Mouse (Mus musculus) CH12.LX (cell line): ENCODE measurements at regions not wholly inside any gene's neighbourhood (a gene's known extent, or its start where the extent isn't known, plus 50 kb on each side); places are given as distances from the start of the nearest gene placed in this dataset.

Experiments used
- DNase-seq: peaks from one replicate; pipeline ENCODE4 v3.0.0-alpha.2; 2013; ENCODE audit errors: extremely low read depth
- H3K27ac ChIP-seq: 2 replicates; pipeline ENCODE4 v1.5.1; 2012; ENCODE audit warnings: low read depth, mild to moderate bottlenecking, control low read depth, moderate library complexity; ENCODE audit not compliant: insufficient read depth
- H3K27me3 ChIP-seq: replicated peaks from 2 replicates; pipeline ENCODE3; 2012; ENCODE audit warnings: inconsistent platforms
- H3K36me3 ChIP-seq, 2 experiments: replicated peaks in 1 of 2; 2 replicates each; pipeline versions ENCODE3 to v1.6.1; 2012; ENCODE audit warnings: inconsistent platforms in 1 of 2, low read length in 1 of 2, mild to moderate bottlenecking in 1 of 2, mixed read lengths in 1 of 2, moderate library complexity in 1 of 2; ENCODE audit not compliant: control insufficient read depth in 1 of 2, insufficient read depth in 1 of 2
- H3K4me1 ChIP-seq, 2 experiments: 2 replicates each; pipeline ENCODE4 v1.6.1; 2012; ENCODE audit warnings: inconsistent platforms in 1 of 2, moderate library complexity in 1 of 2; ENCODE audit not compliant: insufficient read depth in 2 of 2, control insufficient read depth in 1 of 2
- H3K4me2 ChIP-seq: 2 replicates; pipeline ENCODE4 v1.6.1; 2012; ENCODE audit warnings: low read depth, mild to moderate bottlenecking, control low read depth; ENCODE audit not compliant: poor library complexity, insufficient read depth, severe bottlenecking
- H3K4me3 ChIP-seq, 3 experiments: fragments of 150-350 bp in 1 of 3; sonication (generic) in 1 of 3; replicated peaks in 1 of 3; 2 replicates each; pipeline versions ENCODE3 to v1.5.1; 2011 to 2012; ENCODE audit warnings: low read depth in 2 of 3, low read length in 2 of 3, mild to moderate bottlenecking in 2 of 3, moderate library complexity in 2 of 3, control low read depth in 1 of 3, improper control_type of control experiment in 1 of 3, inconsistent platforms in 1 of 3, mixed read lengths in 1 of 3; ENCODE audit not compliant: poor library complexity in 1 of 3
- H3K79me2 ChIP-seq: replicated peaks from 2 replicates; pipeline ENCODE4 v1.6.1; 2012; ENCODE audit warnings: mild to moderate bottlenecking, moderate library complexity; ENCODE audit not compliant: control insufficient read depth, poor library complexity, insufficient read depth, severe bottlenecking; ENCODE audit errors: extremely low read depth
- H3K9ac ChIP-seq: 2 replicates; pipeline ENCODE4 v1.6.1; 2012; ENCODE audit warnings: low read depth, mild to moderate bottlenecking, control low read depth, moderate library complexity; ENCODE audit not compliant: insufficient read depth
- H3K9me3 ChIP-seq: replicated peaks from 2 replicates; pipeline ENCODE3; 2012; ENCODE audit warnings: low read length, inconsistent platforms, mixed read lengths
- CTCF ChIP-seq, 2 experiments: IDR thresholded peaks in 1 of 2; conservative IDR thresholded peaks in 1 of 2; 2 replicates each; pipeline ENCODE4 v1.5.1; 2011 to 2012; ENCODE audit warnings: low read depth in 2 of 2, low read length in 2 of 2, improper control_type of control experiment in 1 of 2, inconsistent platforms in 1 of 2, mild to moderate bottlenecking in 1 of 2, moderate library complexity in 1 of 2
- E2F4 ChIP-seq: IDR thresholded peaks from 2 replicates; pipeline ENCODE4 v1.6.1; 2011; ENCODE audit warnings: low read depth, low read length, improper control_type of control experiment; ENCODE audit not compliant: insufficient replicate concordance
- EP300 ChIP-seq: IDR thresholded peaks from 2 replicates; pipeline ENCODE4 v1.6.1; 2011; ENCODE audit warnings: low read length, improper control_type of control experiment
- ETS1 ChIP-seq: conservative IDR thresholded peaks from 2 replicates; pipeline ENCODE4 v1.6.1; 2012; ENCODE audit warnings: low read depth, mild to moderate bottlenecking, inconsistent platforms, low read length, improper control_type of control experiment, moderate library complexity
- GABPA ChIP-seq: IDR thresholded peaks from 2 replicates; pipeline ENCODE4 v1.6.1; 2012; ENCODE audit warnings: low read depth, low read length, improper control_type of control experiment, inconsistent platforms; ENCODE audit not compliant: insufficient replicate concordance
- HCFC1 ChIP-seq: IDR thresholded peaks from 2 replicates; pipeline ENCODE4 v1.6.1; 2012; ENCODE audit warnings: low read depth, mild to moderate bottlenecking, inconsistent platforms, low read length, improper control_type of control experiment
- IRF4 ChIP-seq: IDR thresholded peaks from 2 replicates; pipeline ENCODE4 v1.6.1; 2014; ENCODE audit warnings: low read depth, mild to moderate bottlenecking, inconsistent platforms, low read length, improper control_type of control experiment
- MAFK ChIP-seq: IDR thresholded peaks from 2 replicates; pipeline ENCODE4 v1.6.1; 2011; ENCODE audit warnings: low read length, improper control_type of control experiment; ENCODE audit not compliant: insufficient replicate concordance
- MAX ChIP-seq: IDR thresholded peaks from 2 replicates; pipeline ENCODE4 v1.6.1; 2011; ENCODE audit warnings: low read length, improper control_type of control experiment
- MXI1 ChIP-seq: IDR thresholded peaks from 2 replicates; pipeline ENCODE4 v1.6.1; 2011; ENCODE audit warnings: mild to moderate bottlenecking, low read depth, low read length, improper control_type of control experiment
- NRF1 ChIP-seq: IDR thresholded peaks from 2 replicates; pipeline ENCODE4 v1.6.1; 2014; ENCODE audit warnings: low read depth, mild to moderate bottlenecking, inconsistent platforms, low read length, improper control_type of control experiment, moderate library complexity
- PAX5 ChIP-seq: IDR thresholded peaks from 2 replicates; pipeline ENCODE4 v1.6.1; 2012; ENCODE audit warnings: low read length, inconsistent platforms, mixed read lengths
- POLR2AphosphoS2 ChIP-seq: IDR thresholded peaks from 2 replicates; pipeline ENCODE4 v1.6.1; 2011; ENCODE audit warnings: low read depth, low read length, improper control_type of control experiment
- SIN3A ChIP-seq: IDR thresholded peaks from 2 replicates; pipeline ENCODE4 v1.6.1; 2012; ENCODE audit warnings: low read length, improper control_type of control experiment, inconsistent platforms
- UBTF ChIP-seq: IDR thresholded peaks from 2 replicates; pipeline ENCODE4 v1.6.1; 2012; ENCODE audit warnings: low read depth, mild to moderate bottlenecking, inconsistent platforms, low read length, improper control_type of control experiment, moderate library complexity
- ZC3H11A ChIP-seq: IDR thresholded peaks from 2 replicates; pipeline ENCODE4 v1.6.1; 2012; ENCODE audit warnings: low read depth, mild to moderate bottlenecking, inconsistent platforms, low read length, improper control_type of control experiment
- ZKSCAN1 ChIP-seq: IDR thresholded peaks from 2 replicates; pipeline ENCODE4 v1.6.1; 2012; ENCODE audit warnings: low read depth, inconsistent platforms, low read length, improper control_type of control experiment, borderline replicate concordance
- ZMIZ1 ChIP-seq: IDR thresholded peaks from 2 replicates; pipeline ENCODE4 v1.6.1; 2012; ENCODE audit warnings: low read depth, mild to moderate bottlenecking, inconsistent platforms, low read length, improper control_type of control experiment
- dilution Hi-C: fragments of 300-500 bp; cut with MboI; formaldehyde crosslinking; loops from 2 replicates; pipeline ENCODE4 v1.14.3; 2020; ENCODE audit warnings: low sequenced_read_pairs; ENCODE audit not compliant: extremely low pct_unique_long_range_greater_than_20kb, extremely low pct_ligation_motif_present
- in situ Hi-C: fragments of 300-500 bp; cut with MboI; formaldehyde crosslinking; loops from 3 replicates; pipeline ENCODE4 v1.14.3; 2019; ENCODE audit warnings: low sequenced_read_pairs, low pct_ligation_motif_present, low pct_unique_long_range_greater_than_20kb, mixed read lengths

GRCm38 (mm10) chr19:18106236-18106635 lies 268.8 kb upstream of the Pcsk5 start:
- Histone ChIP-seq H3K27ac (no peak overlapping the region), H3K4me1 (no peaks in the 10 kb centered on the region), H3K9me3 (no peaks in the 10 kb centered on the region), H3K4me2 (no peak overlapping the region), H3K79me2 (no peaks in the 10 kb centered on the region), H3K36me3 (no peaks in the 10 kb centered on the region), H3K27me3 (no peaks in the 10 kb centered on the region), H3K9ac (no peak overlapping the region), H3K4me3 (no peak overlapping the region)
- no peak for TF ChIP-seq SIN3A
- no peak for TF ChIP-seq GABPA
- TF ChIP-seq ZC3H11A, result no peak
- TF ChIP-seq MXI1, result no peak
- no peak for TF ChIP-seq EP300
- in situ Hi-C loops (no loop called here), dilution Hi-C loops (no loop called here)
- no peak for DNase-seq

- no peaks in the 10 kb centered on the region for H3K9me3 ChIP-seq
- no peak for DNase-seq
- dilution Hi-C loops, result no loop called here
- H3K79me2 ChIP-seq, result no peaks in the 10 kb centered on the region
- H3K36me3 ChIP-seq, result no peaks in the 10 kb centered on the region
- in situ Hi-C loops, result no loop called here
- no peak overlapping the region for H3K4me2 ChIP-seq
- H3K27ac ChIP-seq, result no peak overlapping the region
- no peak for TF ChIP-seq E2F4
- no peak for TF ChIP-seq GABPA
- no peak for TF ChIP-seq ZKSCAN1
- no peak for TF ChIP-seq NRF1
- TF ChIP-seq ETS1, result no peak
- no peak for TF ChIP-seq MAX
- no peak for TF ChIP-seq SIN3A
- TF ChIP-seq UBTF, result no peak
- TF ChIP-seq EP300, result no peak
- TF ChIP-seq ZC3H11A, result no peak
- TF ChIP-seq MAFK, result no peak
- TF ChIP-seq, all 38 proteins: peak for 0
- H3K9ac ChIP-seq, result no peak overlapping the region
- no peaks in the 10 kb centered on the region for H3K4me1 ChIP-seq
- H3K27me3 ChIP-seq, result no peaks in the 10 kb centered on the region
- H3K4me3 ChIP-seq, result no peak overlapping the region
Observed at GRCm38 (mm10) chr19:18104590-18104989, 267.2 kb upstream of the Pcsk5 start.

DNA sequence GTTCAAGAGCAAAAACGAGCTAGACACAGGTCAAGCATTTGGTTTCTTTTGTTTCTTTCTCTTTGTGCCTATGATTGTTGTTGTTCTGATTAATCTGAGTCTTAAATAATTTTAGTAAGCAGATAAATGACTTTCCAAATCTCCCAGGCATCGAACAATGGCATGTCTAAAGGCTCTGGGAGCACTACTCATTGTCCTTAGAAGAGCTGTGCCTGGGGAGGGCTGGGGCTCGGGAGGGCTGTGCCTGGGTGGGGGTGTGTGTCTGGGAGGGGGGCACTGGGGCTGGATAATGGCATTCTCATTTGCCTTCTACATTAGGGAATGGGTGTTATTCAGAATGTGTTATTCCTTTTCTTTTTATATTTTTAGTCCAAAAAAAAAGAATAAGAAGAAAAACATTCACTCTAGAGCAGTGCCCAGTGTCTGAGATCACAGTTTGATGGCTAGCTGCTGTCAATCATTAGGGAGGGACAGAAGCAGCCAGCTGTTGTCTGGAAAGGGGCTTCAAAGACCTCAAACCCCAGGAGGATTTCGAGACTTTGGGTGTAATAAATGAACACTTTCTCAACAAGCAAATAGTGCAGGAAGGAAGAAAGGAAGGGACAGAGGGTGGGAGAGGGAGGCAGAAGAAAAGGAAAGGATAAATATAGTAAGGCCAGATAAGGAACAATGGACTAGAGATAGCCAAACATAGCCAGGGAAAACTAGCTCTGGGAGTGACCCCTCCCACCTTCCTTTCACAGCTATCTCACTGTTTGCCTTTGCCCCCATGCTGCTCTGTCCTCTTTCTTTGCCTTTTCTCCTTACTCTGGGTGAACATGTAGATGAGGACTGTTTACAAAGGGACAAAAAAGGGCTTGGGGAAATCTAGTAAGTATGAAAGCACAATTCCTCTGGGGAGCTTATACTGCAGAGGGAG lies 264.2 kb upstream of the Pcsk5 start:
- no peaks in the 10 kb centered on the region for H3K36me3 ChIP-seq
- dilution Hi-C loops, result no loop called here
- no peaks in the 10 kb centered on the region for H3K27me3 ChIP-seq
- no peak for TF ChIP-seq MAX
- no peak for TF ChIP-seq SIN3A
- no peak for TF ChIP-seq CTCF (conservative IDR thresholded peaks at IDR 0.05 in 1 of 2, IDR thresholded peaks at IDR 0.05 in 1 of 2; ENCODE audit: low read depth in 2 of 2, low read length in 2 of 2)
- no peak for TF ChIP-seq ETS1
- no peak for TF ChIP-seq IRF4
- TF ChIP-seq POLR2AphosphoS2, result no peak
- no peak for TF ChIP-seq HCFC1
- TF ChIP-seq ZMIZ1, result no peak
- TF ChIP-seq PAX5, result no peak
- no peak for TF ChIP-seq NRF1
- H3K27ac ChIP-seq, result no peak overlapping the region
- in situ Hi-C loops, result no loop called here
- no peak for DNase-seq
- H3K9ac ChIP-seq, result no peak overlapping the region
- no peaks in the 10 kb centered on the region for H3K4me1 ChIP-seq
- H3K4me2 ChIP-seq, result no peak overlapping the region
- H3K9me3 ChIP-seq, result no peaks in the 10 kb centered on the region
- no peaks in the 10 kb centered on the region for H3K79me2 ChIP-seq
- no peak overlapping the region for H3K4me3 ChIP-seq
